Mouse (Mus musculus) small intestine, adult 2 months (tissue): ENCODE measurements around the gene Fads3.

Experiments used
- CTCF ChIP-seq: fragments of 200-500 bp; IDR thresholded peaks from 2 replicates; pipeline ENCODE4 v1.5.1; 2012; ENCODE audit warnings: low read depth, mild to moderate bottlenecking, control low read depth, inconsistent platforms, low read length, moderate library complexity, mixed read lengths; ENCODE audit not compliant: insufficient replicate concordance, insufficient read length; ENCODE audit errors: extremely low read depth
- POLR2A ChIP-seq: fragments of 200-500 bp; IDR thresholded peaks from 2 replicates; pipeline ENCODE4 v1.6.1; 2012; ENCODE audit warnings: low read depth, mild to moderate bottlenecking, control low read depth, inconsistent platforms, low read length, moderate library complexity

DNA sequence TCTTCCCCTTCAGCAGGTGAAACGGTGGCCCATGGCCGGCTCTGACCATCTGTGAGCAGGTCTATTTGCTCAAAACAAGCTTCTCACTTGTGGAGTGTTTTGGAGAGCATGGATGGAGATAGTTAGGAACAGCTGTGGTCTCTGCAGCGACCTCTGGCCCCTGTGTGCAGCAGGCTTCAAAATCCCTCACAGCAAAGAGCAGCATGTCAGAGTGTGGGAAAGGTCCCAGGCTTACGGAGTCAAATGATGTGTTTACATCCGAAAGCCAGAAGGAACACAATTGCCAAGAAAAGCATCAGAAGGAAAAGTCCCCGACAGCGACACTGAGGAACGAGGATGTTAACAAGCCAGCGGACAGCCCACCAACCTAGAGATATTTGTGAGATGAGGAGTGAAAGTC is 44.1 kb downstream of the Fads3 start:
- TF ChIP-seq CTCF, result no peak
- TF ChIP-seq POLR2A, result no peak
